Mouse (Mus musculus): ENCODE data around the gene Pi4k2b. TPM values are rescaled to one million over a fixed set of nuclear protein-coding genes. Genes with fewer than 3 reads are reported as not detected.
A peak's percentile ranks its signal among the peaks of the same experiment; 100 is the strongest.

Gene Pi4k2b
- polyA plus RNA-seq, 1 experiment from 2014 or later: 34.6 TPM

DNA sequence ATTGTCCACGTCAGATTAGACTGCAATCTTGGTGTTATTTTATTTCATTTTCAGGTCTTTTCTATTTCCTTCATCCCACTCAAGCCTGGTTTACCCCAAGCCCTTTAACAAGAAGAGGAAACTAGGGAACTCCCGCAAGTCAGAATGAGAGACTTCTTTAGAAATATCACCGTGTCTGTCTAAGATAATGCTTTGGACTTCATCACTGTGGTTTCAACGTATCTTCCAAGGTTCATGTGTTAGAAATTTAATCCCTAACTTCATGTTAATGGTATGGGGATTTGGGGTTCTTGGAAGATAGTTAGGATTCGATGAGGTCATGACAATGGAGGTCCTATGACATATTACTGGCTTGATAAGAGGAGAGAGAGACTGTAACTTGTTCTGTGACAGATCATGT is 13.6 kb upstream of the Pi4k2b start:
- 78% methylated on average over 5 of the region's 5 CpGs for WGBS
- DNase-seq (no peak), ATAC-seq (ENCODE audit: insufficient read depth) (no peak)
- Histone ChIP-seq H3K9me3 (ENCODE audit: low read depth, low read length) (no peaks in the 10 kb centered on the region), H3K4me1 (ENCODE audit: insufficient read depth) (no peaks in the 10 kb centered on the region), H3K27ac (ENCODE audit: low read depth) (no peak overlapping the region), H3K4me3 (ENCODE audit: low read depth, low read length) (no peak overlapping the region), H3K9ac (no peak overlapping the region), H3K27me3 (ENCODE audit: insufficient read depth, low read length) (no peaks in the 10 kb centered on the region), H3K36me3 (ENCODE audit: insufficient read depth) (no peaks in the 10 kb centered on the region), H3K4me2 (no peak overlapping the region)
- TF ChIP-seq CTCF (IDR thresholded peaks at IDR 0.05; ENCODE audit: low read depth): no peak

DNA sequence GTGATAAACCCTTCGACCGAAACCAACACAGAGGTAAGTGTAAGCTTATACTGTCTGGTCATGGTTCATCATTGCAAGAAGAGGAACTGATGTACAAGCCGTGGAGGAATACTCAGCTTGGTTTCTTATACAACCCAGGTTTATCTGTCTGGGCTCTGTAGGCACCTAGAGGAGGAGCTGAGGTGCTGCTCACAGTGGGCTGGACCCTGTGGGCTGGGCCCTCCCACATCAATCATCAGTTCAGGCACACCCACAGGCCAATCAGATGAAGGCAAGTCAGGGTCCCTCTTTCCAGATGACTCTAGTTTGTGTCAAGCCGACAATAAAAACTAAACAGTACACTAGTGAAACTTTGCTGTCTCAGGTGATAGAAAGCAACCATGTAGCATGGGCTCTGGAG is 8.6 kb upstream of the Pi4k2b start:
- Histone ChIP-seq H3K9ac (no peak overlapping the region), H3K27ac (ENCODE audit: low read depth) (no peak overlapping the region), H3K4me1 (ENCODE audit: insufficient read depth) (no peaks in the 10 kb centered on the region), H3K27me3 (ENCODE audit: insufficient read depth, low read length) (no peaks in the 10 kb centered on the region), H3K9me3 (ENCODE audit: low read depth, low read length) (no peaks in the 10 kb centered on the region), H3K4me3 (ENCODE audit: low read depth, low read length) (no peak overlapping the region), H3K4me2 (no peak overlapping the region), H3K36me3 (ENCODE audit: insufficient read depth) (no peaks in the 10 kb centered on the region)
- no peak for DNase-seq
- 67% methylated on average over 4 of the region's 4 CpGs for WGBS
- no peak for ATAC-seq (ENCODE audit: insufficient read depth)
- no peak for TF ChIP-seq CTCF (IDR thresholded peaks at IDR 0.05; ENCODE audit: low read depth)

DNA sequence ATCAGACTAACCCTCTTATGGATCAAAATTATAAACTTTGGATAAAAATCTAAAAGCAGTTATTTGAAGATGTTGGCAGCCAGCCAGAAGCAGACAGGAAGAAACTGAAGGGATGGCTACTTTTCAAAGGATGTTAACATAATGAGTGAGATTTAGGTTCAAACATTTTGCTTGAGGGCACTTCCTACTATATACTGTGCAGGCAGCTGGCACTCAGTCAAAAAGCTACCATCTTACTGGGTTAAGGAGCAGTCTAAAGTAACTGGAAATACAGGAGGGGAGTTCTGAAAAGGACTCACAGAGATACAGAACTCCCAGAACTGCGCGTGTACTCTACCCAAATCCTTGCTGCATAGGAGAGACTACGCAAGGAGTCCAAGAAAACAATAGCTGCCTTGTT is 5.3 kb upstream of the Pi4k2b start:
- no peak for ATAC-seq (ENCODE audit: insufficient read depth)
- H3K27ac ChIP-seq (ENCODE audit: low read depth): no peak overlapping the region
- no peaks in the 10 kb centered on the region for H3K4me1 ChIP-seq (ENCODE audit: insufficient read depth)
- H3K4me3 ChIP-seq (ENCODE audit: low read depth, low read length): no peak overlapping the region
- H3K4me2 ChIP-seq: no peak overlapping the region
- no peaks in the 10 kb centered on the region for H3K36me3 ChIP-seq (ENCODE audit: insufficient read depth)
- H3K27me3 ChIP-seq (ENCODE audit: insufficient read depth, low read length): no peaks in the 10 kb centered on the region
- TF ChIP-seq CTCF (IDR thresholded peaks at IDR 0.05; ENCODE audit: low read depth): no peak
- WGBS: 47% methylated on average over 3 of the region's 3 CpGs
- peak; percentile 69 for DNase-seq
- H3K9me3 ChIP-seq (ENCODE audit: low read depth, low read length): no peaks in the 10 kb centered on the region
- H3K9ac ChIP-seq: no peak overlapping the region

DNA sequence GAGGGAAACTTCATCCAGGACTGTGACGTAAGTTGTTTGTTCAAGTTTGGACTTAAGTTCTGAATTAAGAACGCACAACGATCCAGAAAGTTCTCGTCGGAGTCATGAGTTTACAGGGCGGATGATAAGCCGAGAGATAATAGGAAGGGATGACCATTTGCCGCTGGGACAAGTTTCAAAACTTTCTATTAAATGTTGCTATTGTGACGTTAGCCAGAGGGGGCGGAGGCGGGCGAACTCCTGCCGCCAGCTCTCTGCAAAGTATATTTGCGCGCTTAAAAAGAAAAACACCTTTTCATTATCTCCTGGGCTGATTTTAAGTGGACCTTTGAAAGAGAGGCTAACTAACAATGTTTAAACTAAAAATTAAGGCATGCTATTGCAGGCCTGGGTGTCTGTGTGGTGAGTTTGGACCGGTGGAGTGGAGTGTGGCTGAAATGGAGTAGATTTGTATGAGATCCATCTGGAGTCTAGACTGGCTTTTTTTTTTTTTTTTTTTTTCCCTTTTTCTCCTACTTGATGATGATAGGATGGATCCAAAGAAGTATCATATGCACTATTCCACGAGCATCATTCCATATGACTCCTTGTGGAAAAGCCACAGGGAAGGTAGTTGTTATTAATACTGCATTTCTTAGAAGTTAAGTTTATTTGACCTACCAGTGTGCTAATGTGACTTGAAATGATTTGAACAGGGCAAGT is 889 bp downstream of the Pi4k2b start:
- peak overlapping the region; percentile 71 for H3K4me3 ChIP-seq (ENCODE audit: low read depth, low read length)
- H3K4me2 ChIP-seq: peak overlapping the region; percentile 62
- H3K27me3 ChIP-seq (ENCODE audit: insufficient read depth, low read length): no peaks in the 10 kb centered on the region
- H3K36me3 ChIP-seq (ENCODE audit: insufficient read depth): no peaks in the 10 kb centered on the region
- ATAC-seq (ENCODE audit: insufficient read depth) (peak; percentile 45), DNase-seq (peak; percentile 84)
- peak overlapping the region; percentile 76 for H3K9ac ChIP-seq
- TF ChIP-seq CTCF (IDR thresholded peaks at IDR 0.05; ENCODE audit: low read depth): peak; percentile 53
- H3K27ac ChIP-seq (ENCODE audit: low read depth): peak overlapping the region; percentile 75
- no peaks in the 10 kb centered on the region for H3K9me3 ChIP-seq (ENCODE audit: low read depth, low read length)
- 2% methylated on average over 17 of the region's 17 CpGs for WGBS
- H3K4me1 ChIP-seq (ENCODE audit: insufficient read depth): peaks cover 8% of the 10 kb centered on the region; the same call in 1 of the 2 replicates

DNA sequence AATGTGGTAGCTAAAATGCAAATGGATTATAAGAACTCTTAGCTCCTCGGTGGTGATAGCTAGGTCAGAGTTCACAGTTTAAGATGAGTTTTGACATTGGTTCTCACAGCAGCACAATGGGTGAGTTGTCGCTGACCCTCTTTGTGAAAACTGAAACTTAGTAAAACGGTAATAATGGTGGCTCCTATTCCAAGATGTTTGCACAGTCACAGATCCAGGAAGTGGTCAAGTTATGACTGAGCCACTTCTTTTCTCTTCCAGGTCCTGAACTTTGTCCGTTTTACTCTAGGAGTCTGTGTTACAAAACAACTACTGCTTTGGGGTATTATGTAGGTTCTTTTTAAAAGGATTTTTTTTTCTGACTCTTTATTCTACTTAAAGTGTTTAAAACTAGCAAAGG is 1.9 kb downstream of the Pi4k2b start:
- H3K4me3 ChIP-seq (ENCODE audit: low read depth, low read length): peak overlapping the region; percentile 71
- peak overlapping the region; percentile 62 for H3K4me2 ChIP-seq
- no peak for ATAC-seq (ENCODE audit: insufficient read depth)
- no peaks in the 10 kb centered on the region for H3K9me3 ChIP-seq (ENCODE audit: low read depth, low read length)
- DNase-seq: no peak
- H3K27ac ChIP-seq (ENCODE audit: low read depth): no peak overlapping the region
- no peaks in the 10 kb centered on the region for H3K36me3 ChIP-seq (ENCODE audit: insufficient read depth)
- no peak overlapping the region for H3K9ac ChIP-seq
- peaks cover 8% of the 10 kb centered on the region; the same call in 1 of the 2 replicates for H3K4me1 ChIP-seq (ENCODE audit: insufficient read depth)
- no peak for TF ChIP-seq CTCF (IDR thresholded peaks at IDR 0.05; ENCODE audit: low read depth)
- H3K27me3 ChIP-seq (ENCODE audit: insufficient read depth, low read length): no peaks in the 10 kb centered on the region
- WGBS: 45% methylated on average over 4 of the region's 4 CpGs

DNA sequence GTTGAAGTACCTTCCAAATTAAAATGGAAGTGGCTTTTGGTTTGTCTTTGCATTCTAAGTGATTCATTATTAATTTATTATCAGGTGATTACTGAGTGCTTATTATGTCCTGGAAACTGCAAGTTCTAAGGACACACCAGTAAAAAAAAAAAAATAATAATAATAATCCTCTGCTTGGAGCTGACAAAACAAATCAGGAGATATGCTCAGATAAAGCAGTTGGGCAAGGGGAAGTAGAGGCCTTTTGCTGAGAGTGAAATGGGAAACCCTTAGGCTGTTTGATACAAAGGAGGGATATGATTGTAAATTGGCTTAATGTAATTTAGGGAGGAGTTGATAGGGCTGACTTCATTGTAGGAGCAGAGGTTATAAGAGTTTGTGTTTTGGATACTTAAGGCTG is 5.5 kb downstream of the Pi4k2b start:
- H3K4me1 ChIP-seq (ENCODE audit: insufficient read depth): peaks cover 8% of the 10 kb centered on the region; the same call in 1 of the 2 replicates
- TF ChIP-seq CTCF (IDR thresholded peaks at IDR 0.05; ENCODE audit: low read depth): no peak
- H3K27ac ChIP-seq (ENCODE audit: low read depth): no peak overlapping the region
- H3K9me3 ChIP-seq (ENCODE audit: low read depth, low read length): no peaks in the 10 kb centered on the region
- H3K4me2 ChIP-seq: no peak overlapping the region
- DNase-seq (no peak), ATAC-seq (ENCODE audit: insufficient read depth) (no peak)
- no peaks in the 10 kb centered on the region for H3K36me3 ChIP-seq (ENCODE audit: insufficient read depth)
- no peak overlapping the region for H3K4me3 ChIP-seq (ENCODE audit: low read depth, low read length)
- no peak overlapping the region for H3K9ac ChIP-seq
- H3K27me3 ChIP-seq (ENCODE audit: insufficient read depth, low read length): no peaks in the 10 kb centered on the region

DNA sequence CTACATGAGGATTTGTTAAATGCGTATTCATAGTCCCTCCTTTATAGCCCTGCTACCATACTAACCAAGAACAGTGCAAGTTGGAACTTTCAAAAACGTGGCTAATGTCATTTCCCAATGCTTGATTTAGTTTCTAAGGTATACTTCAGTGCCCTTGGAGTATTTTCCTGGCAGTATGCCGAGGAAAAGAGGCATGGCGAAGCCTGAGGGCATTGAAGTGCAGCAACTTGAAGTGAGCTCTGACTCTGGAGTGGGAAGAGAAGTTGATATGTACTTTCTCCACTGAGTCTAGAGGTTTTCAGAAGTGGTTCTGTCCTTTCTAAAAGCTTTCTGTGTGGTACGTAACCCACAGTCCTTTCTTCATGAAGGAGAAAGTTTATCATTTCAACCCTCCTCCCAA is 7.4 kb downstream of the Pi4k2b start:
- Histone ChIP-seq H3K4me3 (ENCODE audit: low read depth, low read length) (no peak overlapping the region), H3K4me2 (no peak overlapping the region), H3K27ac (ENCODE audit: low read depth) (no peak overlapping the region), H3K9me3 (ENCODE audit: low read depth, low read length) (no peaks in the 10 kb centered on the region), H3K27me3 (ENCODE audit: insufficient read depth, low read length) (no peaks in the 10 kb centered on the region), H3K36me3 (ENCODE audit: insufficient read depth) (peaks cover 7% of the 10 kb centered on the region), H3K4me1 (ENCODE audit: insufficient read depth) (no peaks in the 10 kb centered on the region), H3K9ac (no peak overlapping the region)
- WGBS: 62% methylated on average over 5 of the region's 5 CpGs
- peak; percentile 68; the same call in 1 of the 2 replicates for ATAC-seq (ENCODE audit: insufficient read depth)
- no peak for TF ChIP-seq CTCF (IDR thresholded peaks at IDR 0.05; ENCODE audit: low read depth)
- DNase-seq: peak; percentile 84
